Mouse (Mus musculus) embryonic stem cell, embryonic (primary cell): ENCODE measurements around the gene Ndufs2.

Experiments used
- CTCF ChIA-PET, 4 experiments: fragments of 300-600 bp in 2 of 4; fragments of 350-600 bp in 2 of 4; sonication (Branson Sonifier 250); formaldehyde crosslinking; loops; one replicate each; lab custom pipeline; 2022; ENCODE audit warnings: inconsistent platforms in 2 of 4; lab: Charles Lee
- POLR2A ChIA-PET, 4 experiments: fragments of 300-600 bp in 2 of 4; fragments of 350-600 bp in 2 of 4; sonication (Branson Sonifier 250); formaldehyde crosslinking; loops; one replicate each; lab custom pipeline; 2022; ENCODE audit warnings: antibody characterized with exemption in 4 of 4, inconsistent platforms in 1 of 4; lab: Charles Lee

Gene Ndufs2

GRCm38 (mm10) chr1:171249913-171250600 is 1.1 kb downstream of the Ndufs2 start, which contains the start of gene Adamts4:
Gene Adamts4, plus strand, starts transcription at chr1:171250421.
- ChIA-PET CTCF (interaction anchor here in 3 of 4 experiments (0.5 to 2.6 kb wide), 12 partner anchors 8 to 196 kb away, joined by 3 to 12 read pairs (median 4); partner anchors contain the start of genes Fcer1g (in 1 of the 3) and Tomm40l (in 1 of the 3)), POLR2A (interaction anchor here (0.5 to 3.4 kb wide), 26 partner anchors 9 to 252 kb away, joined by 3 to 21 read pairs (median 4); partner anchors contain the start of genes B4galt3 (in 2 of the 4), Cfap126 (in 1 of the 4), Dedd (in 1 of the 4) and Pcp4l1 (in 1 of the 4))

- POLR2A ChIA-PET = interaction anchor here in 3 of 4 experiments (0.5 to 3.4 kb wide), 13 partner anchors 9 to 160 kb away, joined by 3 to 21 read pairs (median 3); partner anchors contain the start of genes B4galt3 (in 2 of the 3) and Usp21 (in 1 of the 3)
- CTCF ChIA-PET = interaction anchor here in 3 of 4 experiments (0.6 to 1.4 kb wide), 6 partner anchors 10 to 254 kb away, joined by 3 to 4 read pairs (median 3); partner anchors contain the start of gene Ppox (in 1 of the 3)
Measured at GRCm38 (mm10) chr1:171248386-171249226, 2.6 kb downstream of the Ndufs2 start.

GRCm38 (mm10) chr1:171247916-171248315 is 3.3 kb downstream of the Ndufs2 start:
- ChIA-PET CTCF (interaction anchor here in 3 of 4 experiments (0.6 to 1.6 kb wide), 9 partner anchors 9 to 254 kb away, joined by 3 to 8 read pairs (median 3); partner anchors contain the start of genes Ppox (in 1 of the 3) and Tomm40l (in 1 of the 3)), POLR2A (interaction anchor here in 2 of 4 experiments (0.5 to 3.1 kb wide), 9 partner anchors 10 to 137 kb away, joined by 3 to 14 read pairs (median 3); partner anchors contain the start of genes B4galt3 (in 1 of the 2) and Usp21 (in 1 of the 2))

DNA sequence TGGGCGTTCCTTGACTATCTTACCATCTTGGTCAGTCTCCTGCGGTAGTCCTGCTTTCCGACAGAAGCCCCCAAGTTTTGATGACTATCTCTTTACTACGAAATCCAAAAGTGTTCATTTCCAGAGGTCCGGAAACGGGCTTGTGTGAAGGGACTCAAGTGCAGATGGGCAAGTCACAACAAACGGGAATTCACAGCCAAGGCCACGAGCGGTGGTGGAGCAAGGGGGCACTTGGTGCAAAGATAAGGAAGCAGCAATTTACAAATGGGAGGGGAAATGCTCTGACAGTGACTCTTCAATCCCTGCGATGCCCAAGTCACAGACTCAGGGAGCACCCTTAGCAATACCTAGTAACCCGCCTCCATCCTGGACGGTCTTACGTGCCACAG is 3.7 kb downstream of the Ndufs2 start:
- ChIA-PET POLR2A (interaction anchor here (0.6 to 3.1 kb wide), 14 partner anchors 9 to 136 kb away, joined by 3 to 14 read pairs (median 5); partner anchors contain the start of genes B4galt3 (in 2 of the 4), Ppox (in 2 of the 4) and Pcp4l1 (in 1 of the 4)), CTCF (interaction anchor here in 3 of 4 experiments (0.6 to 1.6 kb wide), 22 partner anchors 9 to 159 kb away, joined by 3 to 14 read pairs (median 3); partner anchors contain the start of genes B4galt3 (in 1 of the 3), Ppox (in 1 of the 3) and Tomm40l (in 1 of the 3))

- CTCF ChIA-PET = interaction anchor here in 3 of 4 experiments (0.6 to 1.6 kb wide), 22 partner anchors 8 to 158 kb away, joined by 3 to 14 read pairs (median 3); partner anchors contain the start of genes B4galt3 (in 1 of the 3), Ppox (in 1 of the 3) and Tomm40l (in 1 of the 3)
Measured at GRCm38 (mm10) chr1:171246709-171247452, 4.3 kb downstream of the Ndufs2 start.

GRCm38 (mm10) chr1:171245353-171245752 is 5.8 kb downstream of the Ndufs2 start:
- POLR2A ChIA-PET = interaction anchor here in 3 of 4 experiments (0.6 to 3.1 kb wide), 12 partner anchors 12 to 257 kb away, joined by 3 to 14 read pairs (median 3); partner anchors contain the start of genes B4galt3 (in 2 of the 3), Nit1 (in 1 of the 3), Pcp4l1 (in 1 of the 3) and Pfdn2 (in 1 of the 3)
- CTCF ChIA-PET = interaction anchor here in 2 of 4 experiments (0.6 to 1.1 kb wide), 2 partner anchors 78 to 127 kb away, joined by 3 read pairs; no protein-coding TSS in a partner anchor

More at GRCm38 (mm10) chr1:171246709-171247452, 4.3 kb downstream of the Ndufs2 start:
- POLR2A ChIA-PET = interaction anchor here (0.6 to 3.1 kb wide), 19 partner anchors 9 to 1278 kb away, joined by 3 to 14 read pairs (median 4); partner anchors contain the start of genes Ppox (in 3 of the 4), B4galt3 (in 2 of the 4), Pcp4l1 (in 1 of the 4) and Usp21 (in 1 of the 4)

GRCm38 (mm10) chr1:171241952-171242351 is 9.2 kb downstream of the Ndufs2 start:
- POLR2A ChIA-PET = interaction anchor here in 2 of 4 experiments (0.6 to 1.5 kb wide), 9 partner anchors 9 to 123 kb away, joined by 3 to 7 read pairs (median 3); partner anchors contain the start of gene Adamts4 (in 1 of the 2)
- CTCF ChIA-PET = interaction anchor here in 1 of 4 experiments (1.1 to 1.9 kb wide), 3 partner anchors 9 to 340 kb away, joined by 3 to 7 read pairs (median 5); partner anchors contain the start of genes Adamts4, Ndufs2 and Ppox

GRCm38 (mm10) chr1:171240911-171241310 is 10.3 kb downstream of the Ndufs2 start:
- ChIA-PET POLR2A (interaction anchor here in 2 of 4 experiments (0.6 to 1.8 kb wide), 10 partner anchors 10 to 122 kb away, joined by 3 to 8 read pairs (median 3); partner anchors contain the start of genes Adamts4 (in 1 of the 2), Nit1 (in 1 of the 2) and Pfdn2 (in 1 of the 2)), CTCF (interaction anchor here in 1 of 4 experiments (1.1 to 1.9 kb wide), 3 partner anchors 10 to 130 kb away, joined by 3 to 7 read pairs (median 5); partner anchors contain the start of genes Adamts4, Ndufs2 and Ppox)

DNA sequence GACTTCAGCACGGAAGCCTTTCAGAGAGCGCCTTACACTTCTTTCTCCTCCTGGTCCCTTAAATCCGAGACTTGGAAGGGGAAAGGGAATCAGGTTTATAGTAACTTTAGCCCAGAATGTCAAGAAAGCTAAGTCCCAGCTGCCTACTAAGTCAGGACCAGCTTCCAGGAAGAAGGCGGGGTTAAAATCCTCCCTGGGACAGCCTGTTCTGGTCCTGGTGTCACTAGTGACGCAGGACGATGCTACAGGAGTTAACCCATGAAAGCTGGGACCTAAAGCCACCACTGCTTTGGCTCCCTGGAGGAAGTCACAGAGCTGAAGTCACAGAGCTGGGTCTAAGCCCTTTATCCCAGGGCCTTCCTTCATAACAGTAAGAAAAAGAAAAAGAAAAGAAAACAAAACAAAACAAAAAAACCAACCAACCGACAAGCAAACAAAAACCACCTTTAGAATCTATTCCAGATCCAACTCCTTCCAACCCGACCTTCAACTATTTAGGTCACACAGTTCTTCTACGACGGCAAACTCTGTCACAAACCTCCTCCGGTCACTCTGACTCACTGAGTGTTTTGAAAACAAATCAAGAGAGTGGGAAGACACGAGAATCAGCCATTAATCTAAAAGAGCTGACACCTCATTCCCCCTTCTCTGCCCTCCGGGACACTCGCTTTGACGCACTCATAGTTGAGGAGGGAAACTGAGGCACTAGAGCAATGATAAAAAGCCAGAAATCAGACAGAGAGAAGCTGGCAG is 11.0 kb downstream of the Ndufs2 start:
- ChIA-PET POLR2A (interaction anchor here in 3 of 4 experiments (0.6 to 1.8 kb wide), 10 partner anchors 10 to 129 kb away, joined by 3 to 8 read pairs (median 4); partner anchors contain the start of genes B4galt3 (in 1 of the 3), Nit1 (in 1 of the 3) and Pfdn2 (in 1 of the 3)), CTCF (interaction anchor here in 2 of 4 experiments (1.1 to 2.9 kb wide), 3 partner anchors 19 to 129 kb away, joined by 3 to 18 read pairs (median 3); partner anchors contain the start of gene Tomm40l (in 1 of the 2))

DNA sequence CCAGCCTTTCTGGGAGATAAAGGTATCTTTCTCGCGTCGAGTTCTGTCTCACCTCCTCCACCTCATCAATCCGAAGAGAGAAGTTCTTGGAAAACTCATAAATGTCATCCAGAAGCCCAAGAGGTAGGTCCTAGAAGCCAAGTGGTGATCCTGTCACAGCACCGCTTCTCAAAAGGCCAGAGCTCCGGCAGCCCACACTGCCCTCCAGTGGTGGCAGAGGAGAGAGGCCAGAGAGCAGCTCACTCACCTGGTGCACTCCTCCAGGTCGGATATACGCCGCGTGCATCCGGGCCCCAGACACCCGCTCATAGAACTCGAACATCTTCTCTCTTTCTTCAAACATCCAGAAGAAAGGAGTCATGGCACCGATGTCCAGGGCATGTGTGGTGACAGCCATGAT is 12.7 kb downstream of the Ndufs2 start:
- ChIA-PET POLR2A (interaction anchor here in 3 of 4 experiments (0.5 to 2.0 kb wide), 20 partner anchors 8 to 263 kb away, joined by 3 to 6 read pairs (median 3); partner anchors contain the start of genes Adamts4 (in 2 of the 3), B4galt3 (in 1 of the 3) and Ppox (in 1 of the 3)), CTCF (interaction anchor here (0.5 to 2.9 kb wide), 52 partner anchors 8 to 347 kb away, joined by 3 to 18 read pairs (median 4); partner anchors contain the start of genes Tomm40l (in 2 of the 4), Adamts4 (in 1 of the 4), Apoa2 (in 1 of the 4) and B4galt3 (in 1 of the 4))

DNA sequence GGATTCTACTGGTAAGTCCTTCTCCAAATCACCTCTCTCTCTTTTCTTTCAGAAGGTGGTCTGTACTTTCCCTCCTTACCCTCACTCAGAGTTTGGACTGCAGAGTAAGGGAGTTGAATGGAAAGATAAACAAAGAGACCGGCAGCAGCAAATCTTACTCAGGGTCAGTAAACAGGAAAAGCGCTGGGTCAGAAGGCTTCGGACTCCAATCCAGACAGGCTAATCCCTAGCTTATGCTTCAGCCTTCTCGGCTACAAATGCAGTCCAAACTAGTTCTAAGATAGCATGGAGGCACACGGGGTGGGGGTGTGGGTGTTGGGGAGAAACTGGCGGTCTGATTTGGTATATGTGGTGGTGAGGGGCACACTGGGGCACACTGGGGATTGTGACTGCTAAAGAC is 13.8 kb downstream of the Ndufs2 start:
- ChIA-PET POLR2A (interaction anchor here in 1 of 4 experiments (0.8 to 2.0 kb wide), 3 partner anchors 9 to 44 kb away, joined by 3 to 6 read pairs (median 5); partner anchors contain the start of gene Ppox), CTCF (interaction anchor here in 2 of 4 experiments (0.9 to 2.3 kb wide), 7 partner anchors 8 to 336 kb away, joined by 3 to 12 read pairs (median 5); no protein-coding TSS in a partner anchor)

DNA sequence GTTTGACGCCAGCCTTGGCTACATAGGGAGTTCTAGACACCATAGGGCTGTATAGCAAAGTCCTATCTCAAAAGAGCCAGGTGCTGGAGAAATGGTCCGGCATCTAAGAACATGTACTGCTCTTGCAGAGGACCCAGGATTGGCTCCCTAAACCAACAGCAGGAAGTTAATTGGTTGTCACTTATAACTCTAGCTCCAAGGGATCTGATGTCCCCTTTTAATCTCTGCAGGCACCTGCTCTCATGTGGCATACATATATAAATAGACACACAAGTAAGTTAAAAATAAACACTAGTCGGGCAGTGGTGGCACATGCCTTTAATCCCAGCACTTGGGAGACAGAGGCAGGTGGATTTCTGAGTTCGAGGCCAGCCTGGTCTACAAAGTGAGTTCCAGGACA is 15.4 kb downstream of the Ndufs2 start:
- CTCF ChIA-PET = interaction anchor here in 1 of 4 experiments (0.6 to 1.3 kb wide), 4 partner anchors 9 to 334 kb away, joined by 3 to 4 read pairs (median 4); no protein-coding TSS in a partner anchor
- POLR2A ChIA-PET = interaction anchor here in 2 of 4 experiments (0.9 to 1.6 kb wide), 7 partner anchors 8 to 28 kb away, joined by 3 to 4 read pairs (median 4); partner anchors contain the start of gene Tomm40l (in 1 of the 2)

- ChIA-PET CTCF (interaction anchor here in 1 of 4 experiments (1.2 to 2.7 kb wide), 4 partner anchors 14 to 333 kb away, joined by 3 to 8 read pairs (median 4); partner anchors contain the start of gene Ppox), POLR2A (interaction anchor here in 2 of 4 experiments (1.1 to 2.9 kb wide), 9 partner anchors 9 to 177 kb away, joined by 3 to 7 read pairs (median 3); partner anchors contain the start of genes B4galt3 (in 1 of the 2), Ppox (in 1 of the 2) and Usf1 (in 1 of the 2))
Measured at GRCm38 (mm10) chr1:171234538-171234937, 16.6 kb downstream of the Ndufs2 start.

- ChIA-PET POLR2A (interaction anchor here in 2 of 4 experiments (0.7 to 2.9 kb wide), 10 partner anchors 9 to 177 kb away, joined by 3 to 7 read pairs (median 3); partner anchors contain the start of genes Apoa2 (in 1 of the 2), B4galt3 (in 1 of the 2), Ppox (in 1 of the 2) and Usf1 (in 1 of the 2)), CTCF (interaction anchor here in 1 of 4 experiments (0.6 to 2.7 kb wide), 4 partner anchors 9 to 47 kb away, joined by 3 to 8 read pairs (median 3); partner anchors contain the start of genes Apoa2 and Ppox)
Measured at GRCm38 (mm10) chr1:171234126-171234525, 17.1 kb downstream of the Ndufs2 start, which contains the start of gene Fcer1g. Gene Fcer1g, minus strand, starts transcription at chr1:171234365.
